ENCODE assay signal across 9 mouse cellular contexts in the genomic region with DNA sequence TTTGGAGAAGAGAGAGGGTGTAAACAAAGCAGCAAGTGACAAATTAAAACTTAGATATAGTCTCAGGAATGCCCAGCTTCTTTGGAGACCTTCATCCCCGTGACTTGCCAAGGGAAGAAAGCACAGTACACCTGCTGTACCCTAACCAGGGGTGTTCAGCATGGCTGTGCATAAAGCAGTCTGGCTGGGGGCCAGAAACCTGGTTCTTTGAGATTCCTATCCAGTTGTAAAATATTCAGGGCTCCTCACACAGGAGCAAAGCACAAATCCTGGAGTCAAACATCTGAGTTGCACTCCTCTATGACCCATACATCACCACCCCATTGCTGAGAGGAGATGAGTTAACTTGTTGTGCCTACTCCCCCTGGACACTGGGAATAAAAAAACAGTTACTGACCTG. TPM values are rescaled to one million over a fixed set of nuclear protein-coding genes. Genes with fewer than 3 reads are reported as not detected.
DNase-seq lines count a peak whose midpoint lies in the region; ATAC-seq and TF ChIP-seq lines count a peak whose summit lies in the region.
"Had no signal": no experiment of that assay in that cellular context is flagged by ENCODE, and none has a peak within 500 bp of the region (broad histone marks: within the 10 kb centered on the region; RNA-seq: fewer than 3 reads in every experiment).

No protein-coding gene starts in this region.

- H3K27me3 ChIP-seq in embryonic facial prominence, embryonic 13.5 days = no peaks in the 10 kb centered on the region
- H3K27me3 ChIP-seq in embryonic facial prominence, embryonic 10.5 days (replicated peaks; ENCODE audit: low read depth, poor library complexity, severe bottlenecking) = peaks cover 30% of the 10 kb centered on the region
- H3K27me3 ChIP-seq in lung, postnatal 0 days (replicated peaks; ENCODE audit: insufficient read depth, low read length) = no peaks in the 10 kb centered on the region

- WGBS in embryonic facial prominence, embryonic 13.5 days = 52% methylated on average over 1 of the region's 1 CpGs
- WGBS in embryonic facial prominence, embryonic 10.5 days = 74% methylated on average over 1 of the region's 1 CpGs
- 44% methylated on average over 1 of the region's 1 CpGs for WGBS in lung, adult 2 months
- 48% methylated on average over 1 of the region's 1 CpGs for WGBS in lung, postnatal 0 days

- H3K27ac ChIP-seq in embryonic facial prominence, embryonic 13.5 days = no peak overlapping the region
- H3K27ac ChIP-seq in embryonic facial prominence, embryonic 10.5 days (replicated peaks) = no peak overlapping the region
- peak overlapping the region; percentile 97 for H3K27ac ChIP-seq in lung, postnatal 0 days (ENCODE audit: low read length)

- no peak for TF ChIP-seq POLR2A in lung, adult 2 months (IDR thresholded peaks at IDR 0.05; ENCODE audit: borderline replicate concordance, extremely low read depth, low read depth, low read length)

- peak overlapping the region; percentile 86 for H3K4me2 ChIP-seq in embryonic facial prominence, embryonic 13.5 days
- peak overlapping the region; percentile 60 for H3K4me2 ChIP-seq in lung, postnatal 0 days (replicated peaks; ENCODE audit: low read depth, low read length)

- no peak for TF ChIP-seq CTCF in lung, adult 2 months (IDR thresholded peaks at IDR 0.05; ENCODE audit: insufficient read depth, low read length)
- TF ChIP-seq CTCF in lung, postnatal 0 days (IDR thresholded peaks at IDR 0.05) = no peak

- H3K4me1 ChIP-seq in embryonic facial prominence, embryonic 13.5 days = peaks cover 18% of the 10 kb centered on the region; the same call in 1 of the 2 replicates
- 0 out of 2 replicates have a peak, but pooled peaks cover 15% of the 10 kb centered on the region for H3K4me1 ChIP-seq in embryonic facial prominence, embryonic 10.5 days
- H3K4me1 ChIP-seq in lung, adult 2 months (ENCODE audit: control insufficient read depth, insufficient read depth, low read length) = peaks cover 11% of the 10 kb centered on the region; the same call in 1 of the 2 replicates
- H3K4me1 ChIP-seq in lung, postnatal 0 days (ENCODE audit: insufficient read depth, low read depth, low read length) = peaks cover 9% of the 10 kb centered on the region; the same call in 1 of the 2 replicates

- DNase-seq in embryonic facial prominence, embryonic 10.5 days (ENCODE audit: low spot score) = no peak
- peak; percentile 21 for DNase-seq in lung, adult 2 months
- no peak for DNase-seq in lung, postnatal 36 days
- DNase-seq in kidney, adult 11 months = peak; percentile 89
- no peak for DNase-seq in lung, postnatal 0 days (ENCODE audit: low spot score)
- DNase-seq in right cerebral cortex, postnatal 14 days = no peak
- DNase-seq: right cerebral cortex, adult 18-20 months had no signal

- H3K4me3 ChIP-seq in embryonic facial prominence, embryonic 13.5 days = no peak overlapping the region
- H3K4me3 ChIP-seq in embryonic facial prominence, embryonic 10.5 days = no peak overlapping the region
- no peak overlapping the region for H3K4me3 ChIP-seq in lung, adult 2 months (replicated peaks; ENCODE audit: extremely low read depth, low read depth, low read length)
- H3K4me3 ChIP-seq in lung, postnatal 0 days (ENCODE audit: low read depth, low read length) = peak overlapping the region; percentile 89; the same call in 1 of the 2 replicates

- no peaks in the 10 kb centered on the region for H3K36me3 ChIP-seq in embryonic facial prominence, embryonic 13.5 days
- no peaks in the 10 kb centered on the region for H3K36me3 ChIP-seq in embryonic facial prominence, embryonic 10.5 days (replicated peaks)
- no peaks in the 10 kb centered on the region for H3K36me3 ChIP-seq in lung, postnatal 0 days (ENCODE audit: insufficient read depth, low read length)

- no peak overlapping the region for H3K9ac ChIP-seq in embryonic facial prominence, embryonic 13.5 days
- H3K9ac ChIP-seq in lung, postnatal 0 days (replicated peaks; ENCODE audit: low read depth) = peak overlapping the region; percentile 87; the same call in 1 of the 2 replicates

- TF ChIP-seq EP300 in lung, postnatal 0 days (IDR thresholded peaks at IDR 0.05) = no peak

- no peaks in the 10 kb centered on the region for H3K9me3 ChIP-seq in embryonic facial prominence, embryonic 13.5 days
- H3K9me3 ChIP-seq in embryonic facial prominence, embryonic 10.5 days = no peaks in the 10 kb centered on the region
- H3K9me3 ChIP-seq in lung, postnatal 0 days (ENCODE audit: low read length) = no peaks in the 10 kb centered on the region

- no peak for ATAC-seq in embryonic facial prominence, embryonic 13.5 days (ENCODE audit: insufficient number of reproducible peaks, insufficient read depth, low FRiP score, low TSS enrichment, low read depth)
- no peak for ATAC-seq in lung, postnatal 0 days
- no peak for ATAC-seq in erythroblast, adult 5-6 weeks (replicated peaks; ENCODE audit: low FRiP score, poor library complexity, severe bottlenecking)

RNA-seq across cellular contexts. Expression of a gene that starts 2.0 kb away (rescaled TPM):
- polyA plus RNA-seq in embryonic facial prominence, embryonic 13.5 days (2015; fragmentation: Nextera tagmentation; extraction: Ambion mirVana) = 65.1 and 68.4 TPM in 2 replicates
- polyA plus RNA-seq in embryonic facial prominence, embryonic 10.5 days (2016; fragmentation: Nextera tagmentation; extraction: Ambion mirVana) = 35.0 and 37.0 TPM in 2 replicates
- 76.8 and 79.7 TPM in 2 replicates for polyA plus RNA-seq in lung, adult 2 months (2012; rRNA removed)
- 215 and 248 TPM in 2 replicates for polyA plus RNA-seq in lung, postnatal 0 days (2015; fragmentation: Nextera tagmentation; extraction: Ambion mirVana)
- total RNA-seq in erythroblast, adult 5-6 weeks (2015; ENCODE audit: low replicate concordance) = 49.9 and 65.9 TPM in 2 replicates
- total RNA-seq in erythroblast, adult 5-6 weeks (2017; ENCODE audit: low replicate concordance) = 59.0 and 70.4 TPM in 2 replicates

RNA-seq across cellular contexts. Expression of a gene that starts 2.2 kb away (rescaled TPM):
- polyA plus RNA-seq in embryonic facial prominence, embryonic 13.5 days (2015; fragmentation: Nextera tagmentation; extraction: Ambion mirVana) = 19.4 and 25.0 TPM in 2 replicates
- 8.1 and 8.7 TPM in 2 replicates for polyA plus RNA-seq in embryonic facial prominence, embryonic 10.5 days (2016; fragmentation: Nextera tagmentation; extraction: Ambion mirVana)
- 3.0 and 4.7 TPM in 2 replicates for polyA plus RNA-seq in lung, adult 2 months (2012; rRNA removed)
- polyA plus RNA-seq in lung, postnatal 0 days (2015; fragmentation: Nextera tagmentation; extraction: Ambion mirVana) = 5.0 and 7.4 TPM in 2 replicates
- 0.63 and 1.7 TPM in 2 replicates for total RNA-seq in erythroblast, adult 5-6 weeks (2015; ENCODE audit: low replicate concordance)
- total RNA-seq in erythroblast, adult 5-6 weeks (2017; ENCODE audit: low replicate concordance) = 1.1 and 1.8 TPM in 2 replicates

RNA-seq across cellular contexts. Expression of a gene that starts 41.0 kb away (rescaled TPM):
- 27.4 and 37.3 TPM in 2 replicates for polyA plus RNA-seq in embryonic facial prominence, embryonic 13.5 days (2015; fragmentation: Nextera tagmentation; extraction: Ambion mirVana)
- polyA plus RNA-seq in embryonic facial prominence, embryonic 10.5 days (2016; fragmentation: Nextera tagmentation; extraction: Ambion mirVana) = 27.8 and 29.9 TPM in 2 replicates
- polyA plus RNA-seq in lung, adult 2 months (2012; rRNA removed) = 6.5 and 7.1 TPM in 2 replicates
- polyA plus RNA-seq in lung, postnatal 0 days (2015; fragmentation: Nextera tagmentation; extraction: Ambion mirVana) = 21.1 and 25.1 TPM in 2 replicates
- 10.2 and 10.9 TPM in 2 replicates for total RNA-seq in erythroblast, adult 5-6 weeks (2015; ENCODE audit: low replicate concordance)
- 9.3 and 11.7 TPM in 2 replicates for total RNA-seq in erythroblast, adult 5-6 weeks (2017; ENCODE audit: low replicate concordance)

Comparison
In these comparisons a context has a peak if more than half of its experiments do, and no peak if none do; other contexts are left out.
1. DNase-seq: peak in lung, adult 2 months (single experiment) and kidney, adult 11 months (single experiment); none in embryonic facial prominence, embryonic 10.5 days (single experiment), lung, postnatal 36 days (single experiment), lung, postnatal 0 days (single experiment) and right cerebral cortex, postnatal 14 days (single experiment).